Mouse (Mus musculus): ENCODE results near the gene Prkn. TPM values are rescaled to one million over a fixed set of nuclear protein-coding genes. Genes with fewer than 3 reads are reported as not detected.
"Not testable (repeated sequence)": the region's sequence is repeated elsewhere in the genome, so short reads cannot be mapped to it uniquely, and the experiment has no call there.

Prkn gene
- polyA plus RNA-seq, 1 experiment from 2014 or later = 3.9 TPM

DNA sequence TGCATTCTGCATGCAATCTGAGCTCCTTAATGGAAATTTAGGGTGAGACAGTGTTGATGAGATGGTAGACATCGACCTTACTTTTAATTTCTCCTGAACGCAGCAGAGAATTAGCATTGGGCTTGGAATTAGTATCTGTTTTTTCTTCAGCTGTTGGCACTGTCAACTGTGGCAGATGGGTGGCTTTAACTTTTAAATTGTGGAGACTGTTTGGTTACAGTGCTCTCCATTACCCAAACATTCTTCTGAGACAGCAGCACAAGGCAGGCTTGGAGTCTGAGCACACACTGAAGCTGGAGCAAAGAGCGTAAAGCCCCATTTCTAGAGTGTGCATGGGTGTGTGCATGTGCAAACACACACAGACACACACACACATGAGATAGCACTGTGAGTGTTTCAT lies 322.6 kb downstream of the Prkn start:
- Histone ChIP-seq H3K4me2 (no peak overlapping the region), H3K4me1 (replicated peaks) (peaks cover 5% of the 10 kb centered on the region; the same call in 1 of the 2 replicates), H3K27ac (no peak overlapping the region), H3K9ac (no peak overlapping the region), H3K4me3 (no peak overlapping the region), H3K27me3 (no peaks in the 10 kb centered on the region), H3K36me3 (no peaks in the 10 kb centered on the region), H3K9me3 (no peaks in the 10 kb centered on the region)
- no peak for ATAC-seq (ENCODE audit: low FRiP score)
- WGBS = 87% methylated on average over 3 of the region's 3 CpGs

DNA sequence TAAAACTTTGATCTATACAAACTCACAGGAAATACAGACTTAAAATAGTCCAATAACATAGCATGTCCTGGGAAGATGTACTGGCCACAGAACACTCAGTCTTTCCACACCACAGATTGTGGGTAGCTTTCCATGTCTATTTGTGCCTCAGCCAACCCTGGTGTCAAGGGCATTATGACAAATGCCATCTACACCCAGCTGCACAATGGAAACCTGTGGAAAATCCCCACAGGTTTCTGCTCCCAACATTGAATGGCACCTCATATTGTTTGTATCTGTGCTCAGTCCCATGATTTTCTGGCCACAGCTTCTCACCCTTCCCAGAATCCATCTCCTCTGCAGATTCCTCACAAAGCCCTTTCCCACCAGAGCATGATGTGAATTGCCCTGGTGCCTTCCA lies 347.2 kb downstream of the Prkn start:
- no peak overlapping the region for H3K4me2 ChIP-seq
- no peak overlapping the region for H3K4me3 ChIP-seq
- no peaks in the 10 kb centered on the region for H3K9me3 ChIP-seq
- no peak overlapping the region for H3K9ac ChIP-seq
- no peak for ATAC-seq (ENCODE audit: low FRiP score)
- no peak overlapping the region for H3K27ac ChIP-seq
- H3K27me3 ChIP-seq = no peaks in the 10 kb centered on the region
- no peaks in the 10 kb centered on the region for H3K4me1 ChIP-seq (replicated peaks)
- no peaks in the 10 kb centered on the region for H3K36me3 ChIP-seq

DNA sequence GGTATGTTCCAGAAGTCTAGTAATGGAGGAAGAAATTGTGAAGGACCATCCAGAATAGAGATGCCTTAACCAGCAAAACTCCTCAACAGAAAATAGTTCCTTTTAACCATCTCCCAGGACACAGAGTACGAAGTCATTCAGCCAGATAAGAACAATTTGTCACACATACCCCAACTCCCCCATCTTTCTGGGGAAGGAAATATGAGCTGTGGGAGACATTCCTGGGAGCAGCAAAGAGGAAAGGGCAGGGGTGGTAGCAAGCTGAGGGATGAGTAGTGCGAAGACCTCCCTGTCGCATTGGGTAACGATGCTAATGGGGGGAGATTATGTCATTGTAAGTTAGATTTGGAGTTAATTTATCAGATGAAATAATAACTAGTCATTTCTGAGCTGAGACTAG lies 348.3 kb downstream of the Prkn start:
- no peak for ATAC-seq (ENCODE audit: low FRiP score)
- H3K27ac ChIP-seq = no peak overlapping the region

DNA sequence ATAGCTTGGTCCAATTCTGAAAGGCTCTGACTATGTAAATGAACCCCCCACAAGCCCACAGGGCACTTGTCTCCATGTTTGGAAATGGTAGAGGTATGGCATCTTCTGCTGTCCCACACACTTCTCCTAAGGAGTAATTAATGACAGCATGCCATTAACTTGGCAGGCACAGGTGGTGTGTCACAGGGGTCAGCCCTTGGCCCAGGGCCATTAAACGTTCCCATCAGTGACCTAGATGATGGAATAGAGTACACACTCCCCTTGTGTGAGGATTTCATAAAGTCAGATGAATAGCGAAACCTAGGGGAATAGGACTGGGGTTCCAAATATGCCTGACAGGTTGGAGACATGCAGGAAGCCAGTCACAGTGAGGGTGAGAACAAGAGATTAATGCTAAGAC lies 350.1 kb downstream of the Prkn start:
- WGBS = 67% methylated on average over 2 of the region's 2 CpGs
- Histone ChIP-seq H3K27ac (no peak overlapping the region), H3K9me3 (no peaks in the 10 kb centered on the region), H3K4me1 (replicated peaks) (no peaks in the 10 kb centered on the region), H3K9ac (no peak overlapping the region), H3K27me3 (no peaks in the 10 kb centered on the region), H3K36me3 (no peaks in the 10 kb centered on the region), H3K4me3 (no peak overlapping the region), H3K4me2 (no peak overlapping the region)
- ATAC-seq (ENCODE audit: low FRiP score) = no peak

More for the DNA sequence above, 348.3 kb downstream of the Prkn start:
- Histone ChIP-seq H3K36me3 (no peaks in the 10 kb centered on the region), H3K9me3 (no peaks in the 10 kb centered on the region), H3K4me3 (no peak overlapping the region), H3K4me2 (no peak overlapping the region), H3K27me3 (no peaks in the 10 kb centered on the region), H3K4me1 (replicated peaks) (no peaks in the 10 kb centered on the region), H3K9ac (no peak overlapping the region)
- WGBS = 84% methylated on average over 4 of the region's 4 CpGs

GRCm38 (mm10) chr17:11198134-11198533 lies 357.9 kb downstream of the Prkn start:
- H3K4me2 ChIP-seq = no peak overlapping the region

DNA sequence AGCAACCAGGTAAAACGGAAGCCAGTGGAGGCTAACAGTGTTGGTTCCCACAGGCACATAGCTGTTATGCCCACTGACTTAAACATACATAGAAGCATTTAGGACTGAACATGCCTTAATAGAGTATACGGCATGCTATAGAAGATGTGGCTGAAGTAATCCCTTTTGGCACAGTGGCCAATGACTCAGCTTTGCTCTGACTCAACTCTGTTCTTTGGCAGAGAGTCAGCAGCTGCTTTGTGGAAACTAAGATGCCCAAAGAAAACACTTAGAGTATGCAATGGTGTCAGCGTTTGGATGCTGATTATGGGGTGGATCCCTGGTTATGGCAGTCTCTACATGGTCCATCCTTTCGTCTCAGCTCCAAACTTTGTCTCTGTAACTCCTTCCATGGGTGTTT lies 368.9 kb downstream of the Prkn start:
- H3K4me2 ChIP-seq; H3K27me3 ChIP-seq; H3K9ac ChIP-seq; H3K9me3 ChIP-seq; H3K4me3 ChIP-seq; H3K27ac ChIP-seq; H3K4me1 ChIP-seq (replicated peaks); ATAC-seq (ENCODE audit: low FRiP score); H3K36me3 ChIP-seq: not testable (repeated sequence)
- WGBS = 91% methylated on average over 4 of the region's 4 CpGs

More at GRCm38 (mm10) chr17:11198134-11198533, 357.9 kb downstream of the Prkn start:
- Histone ChIP-seq H3K27ac (no peak overlapping the region), H3K27me3 (no peaks in the 10 kb centered on the region), H3K4me1 (replicated peaks) (no peaks in the 10 kb centered on the region), H3K4me3 (no peak overlapping the region), H3K36me3 (no peaks in the 10 kb centered on the region), H3K9ac (no peak overlapping the region), H3K9me3 (no peaks in the 10 kb centered on the region)
- no peak for ATAC-seq (ENCODE audit: low FRiP score)
- WGBS = 30% methylated on average over 2 of the region's 2 CpGs

DNA sequence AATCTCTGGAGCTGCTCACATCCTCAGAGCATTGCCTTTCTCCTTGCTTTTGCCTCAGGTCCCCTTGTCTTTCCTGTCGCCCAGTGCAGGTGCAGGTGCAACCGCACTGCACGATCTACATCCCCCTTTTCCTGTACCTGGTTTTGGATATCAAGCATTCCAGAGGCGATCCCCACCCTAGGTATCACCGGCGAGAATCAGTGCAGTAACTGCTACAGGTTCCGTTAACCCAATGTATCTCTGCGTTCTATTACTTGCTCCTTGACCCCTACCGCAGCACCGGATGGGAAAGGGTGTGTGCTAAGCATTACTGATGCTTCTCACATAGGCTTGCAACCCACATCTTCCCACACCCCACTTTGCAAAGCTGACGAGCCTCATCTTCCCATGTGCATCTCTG lies 370.8 kb downstream of the Prkn start:
- no peaks in the 10 kb centered on the region for H3K27me3 ChIP-seq
- WGBS = 84% methylated on average over 11 of the region's 11 CpGs
- no peaks in the 10 kb centered on the region for H3K36me3 ChIP-seq
- H3K4me3 ChIP-seq = no peak overlapping the region
- H3K9ac ChIP-seq = no peak overlapping the region
- ATAC-seq (ENCODE audit: low FRiP score) = no peak
- no peaks in the 10 kb centered on the region for H3K4me1 ChIP-seq (replicated peaks)
- H3K27ac ChIP-seq = no peak overlapping the region
- H3K4me2 ChIP-seq = no peak overlapping the region
- no peaks in the 10 kb centered on the region for H3K9me3 ChIP-seq

DNA sequence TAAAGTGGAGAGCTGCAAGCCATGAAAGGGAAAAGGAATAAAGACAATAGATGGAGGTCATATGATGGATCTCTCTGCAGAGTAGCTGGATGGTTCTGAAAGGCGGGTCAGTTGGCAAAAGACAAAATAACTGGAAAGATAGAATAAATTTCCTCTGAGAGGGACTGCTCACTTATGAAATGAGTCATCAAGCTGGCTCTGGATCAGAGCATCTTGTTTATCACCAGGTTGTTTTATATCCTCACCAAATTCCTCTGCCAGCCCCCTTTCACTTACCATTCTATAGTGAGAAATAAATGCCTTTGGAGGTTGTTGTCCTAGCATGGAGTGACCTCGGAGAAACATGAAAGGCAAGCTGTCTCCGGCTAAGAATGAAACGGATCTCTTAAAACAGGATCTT lies 371.4 kb downstream of the Prkn start:
- Histone ChIP-seq H3K4me3 (no peak overlapping the region), H3K4me1 (replicated peaks) (no peaks in the 10 kb centered on the region), H3K36me3 (no peaks in the 10 kb centered on the region), H3K9me3 (no peaks in the 10 kb centered on the region), H3K4me2 (no peak overlapping the region), H3K27me3 (no peaks in the 10 kb centered on the region), H3K27ac (no peak overlapping the region), H3K9ac (no peak overlapping the region)
- ATAC-seq (ENCODE audit: low FRiP score) = no peak
- WGBS = 48% methylated on average over 4 of the region's 4 CpGs

DNA sequence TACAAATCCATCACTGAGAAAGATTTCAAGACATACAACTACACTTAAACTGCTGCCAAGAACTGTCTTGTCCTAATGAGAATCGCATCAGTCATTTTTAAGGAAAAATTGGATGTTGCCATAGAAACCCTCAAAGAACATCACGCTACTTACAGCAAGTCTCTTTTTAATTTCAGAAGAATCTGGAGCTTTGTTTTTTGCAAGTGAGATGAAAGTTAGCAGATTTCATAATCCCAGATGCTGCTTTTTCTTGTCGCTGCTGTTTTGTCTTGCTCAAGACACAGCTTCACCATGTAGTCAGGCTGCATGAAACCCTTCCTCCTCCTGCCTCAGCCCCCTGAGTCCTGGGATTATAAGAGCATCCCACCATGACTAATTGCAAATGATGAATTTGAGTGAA lies 373.5 kb downstream of the Prkn start:
- no peaks in the 10 kb centered on the region for H3K4me1 ChIP-seq (replicated peaks)
- 88% methylated on average over 3 of the region's 3 CpGs for WGBS

GRCm38 (mm10) chr17:11229011-11229410 lies 388.8 kb downstream of the Prkn start:
- Histone ChIP-seq H3K4me2 (no peak overlapping the region), H3K4me1 (replicated peaks) (peaks cover 7% of the 10 kb centered on the region; the same call in 1 of the 2 replicates), H3K36me3 (no peaks in the 10 kb centered on the region), H3K9ac (no peak overlapping the region), H3K4me3 (no peak overlapping the region), H3K27me3 (no peaks in the 10 kb centered on the region), H3K27ac (no peak overlapping the region), H3K9me3 (no peaks in the 10 kb centered on the region)
- ATAC-seq (ENCODE audit: low FRiP score) = no peak
- 84% methylated on average over 4 of the region's 4 CpGs for WGBS

More for the DNA sequence above, 373.5 kb downstream of the Prkn start:
- ATAC-seq (ENCODE audit: low FRiP score) = no peak
- H3K4me2 ChIP-seq = no peak overlapping the region
- no peaks in the 10 kb centered on the region for H3K27me3 ChIP-seq
- no peaks in the 10 kb centered on the region for H3K36me3 ChIP-seq
- H3K9ac ChIP-seq = no peak overlapping the region
- H3K4me3 ChIP-seq = no peak overlapping the region
- no peaks in the 10 kb centered on the region for H3K9me3 ChIP-seq
- no peak overlapping the region for H3K27ac ChIP-seq

DNA sequence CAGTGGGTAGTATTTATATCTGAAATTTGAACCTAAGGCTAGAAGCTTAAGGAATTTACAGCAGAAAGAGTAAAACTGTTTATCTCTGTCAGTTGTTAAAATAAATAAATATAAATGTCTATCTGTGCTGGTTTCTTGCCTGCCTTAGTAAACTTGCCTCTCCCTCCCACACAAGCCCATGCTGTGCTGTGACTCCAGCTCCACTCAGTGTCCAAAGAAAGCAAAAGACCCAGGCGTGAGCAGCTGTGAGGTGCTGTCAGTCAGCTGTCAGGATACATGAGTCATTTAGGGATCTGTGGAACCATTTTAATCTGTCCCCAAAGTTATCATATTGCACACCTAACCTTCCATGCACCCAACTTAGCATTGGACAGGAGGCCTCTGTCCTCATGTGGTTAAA lies 389.2 kb downstream of the Prkn start:
- no peak overlapping the region for H3K9ac ChIP-seq
- H3K27me3 ChIP-seq = no peaks in the 10 kb centered on the region
- H3K9me3 ChIP-seq = no peaks in the 10 kb centered on the region
- 62% methylated on average over 1 of the region's 1 CpGs for WGBS
- no peaks in the 10 kb centered on the region for H3K36me3 ChIP-seq
- no peak overlapping the region for H3K4me3 ChIP-seq
- ATAC-seq (ENCODE audit: low FRiP score) = no peak
- no peak overlapping the region for H3K4me2 ChIP-seq
- no peak overlapping the region for H3K27ac ChIP-seq
- H3K4me1 ChIP-seq (replicated peaks) = peaks cover 7% of the 10 kb centered on the region; the same call in 1 of the 2 replicates

- Histone ChIP-seq H3K27ac (no peak overlapping the region), H3K4me2 (peak overlapping the region; percentile 20; the same call in 1 of the 2 replicates), H3K4me3 (no peak overlapping the region), H3K9ac (no peak overlapping the region), H3K9me3 (no peaks in the 10 kb centered on the region), H3K27me3 (no peaks in the 10 kb centered on the region), H3K36me3 (no peaks in the 10 kb centered on the region), H3K4me1 (replicated peaks) (peaks cover 7% of the 10 kb centered on the region; the same call in 1 of the 2 replicates)
- ATAC-seq (ENCODE audit: low FRiP score) = no peak
- 35% methylated on average over 12 of the region's 12 CpGs for WGBS
These were observed 390.6 kb downstream of the Prkn start for GRCm38 (mm10) chr17:11230604-11231395.

DNA sequence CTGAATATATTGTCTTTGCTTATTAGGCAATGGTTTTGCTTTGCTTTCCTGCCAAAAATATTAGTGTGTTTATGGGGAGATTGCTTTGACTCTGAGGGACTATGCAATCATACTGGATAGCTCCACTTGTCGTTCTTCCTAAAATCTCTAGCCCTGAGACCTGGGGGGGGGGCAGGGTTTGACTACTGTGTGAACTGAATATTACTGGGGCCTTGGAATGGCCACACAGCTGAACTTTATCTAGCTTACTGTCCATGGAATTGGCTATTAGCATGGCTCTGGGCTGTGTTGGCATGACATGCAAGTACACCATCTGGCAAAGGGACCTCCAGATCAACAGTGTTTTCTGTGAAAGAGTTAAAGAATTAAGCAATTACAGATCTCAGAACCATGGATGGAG lies 395.1 kb downstream of the Prkn start:
- Histone ChIP-seq H3K36me3 (no peaks in the 10 kb centered on the region), H3K4me2 (no peak overlapping the region), H3K9ac (no peak overlapping the region), H3K27me3 (no peaks in the 10 kb centered on the region), H3K4me1 (replicated peaks) (peaks cover 7% of the 10 kb centered on the region; the same call in 1 of the 2 replicates), H3K27ac (no peak overlapping the region), H3K4me3 (no peak overlapping the region), H3K9me3 (no peaks in the 10 kb centered on the region)
- 76% methylated on average over 1 of the region's 1 CpGs for WGBS
- no peak for ATAC-seq (ENCODE audit: low FRiP score)

Measured in hindbrain, embryonic 13.5 days (tissue).